Comparison of ENCODE assay signal across 23 mouse cellular contexts in the genomic region with DNA sequence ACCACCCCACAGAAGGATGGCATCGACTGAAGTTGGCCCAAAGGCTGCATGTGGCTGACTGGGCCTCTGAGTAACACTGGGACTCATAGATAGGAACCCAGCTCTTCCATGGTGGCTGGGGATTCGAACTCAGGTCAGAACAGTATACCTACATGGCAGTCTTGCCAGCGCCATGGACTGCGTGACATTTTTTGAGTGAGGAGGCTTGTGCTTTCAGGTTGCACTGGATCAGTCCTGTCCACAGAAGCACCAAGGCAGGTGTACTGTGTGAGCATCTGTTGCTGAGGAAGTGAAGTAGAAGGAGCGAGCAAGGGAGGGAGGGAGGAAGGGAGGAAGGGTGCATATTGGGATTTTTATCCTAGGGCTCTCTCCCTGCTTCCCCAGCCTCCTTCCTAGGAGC.
DNase-seq lines count a peak whose midpoint lies in the region; ATAC-seq lines count a peak whose summit lies in the region.
"Had no signal": no experiment of that assay in that cellular context is flagged by ENCODE, and none has a peak within 500 bp of the region (broad histone marks: within the 10 kb centered on the region; RNA-seq: fewer than 3 reads in every experiment).

No protein-coding gene starts in this region.

- no peak overlapping the region for H3K4me2 ChIP-seq in forebrain, embryonic 16.5 days (ENCODE audit: low read length)
- no peak overlapping the region for H3K4me2 ChIP-seq in hindbrain, embryonic 13.5 days
- H3K4me2 ChIP-seq in hindbrain, embryonic 16.5 days (ENCODE audit: low read length): no peak overlapping the region
- no peak overlapping the region for H3K4me2 ChIP-seq in midbrain, embryonic 15.5 days
- peak overlapping the region; percentile 18; the same call in 1 of the 2 replicates for H3K4me2 ChIP-seq in embryonic facial prominence, embryonic 13.5 days
- H3K4me2 ChIP-seq: hindbrain, embryonic 14.5 days; liver, embryonic 11.5 days; lung, embryonic 15.5 days; midbrain, embryonic 12.5 days; neural tube, embryonic 12.5 days had no signal

- no peak overlapping the region for H3K4me3 ChIP-seq in forebrain, embryonic 10.5 days
- H3K4me3 ChIP-seq in forebrain, embryonic 16.5 days (replicated peaks; ENCODE audit: low read length): no peak overlapping the region
- H3K4me3 ChIP-seq in hindbrain, embryonic 13.5 days: no peak overlapping the region
- no peak overlapping the region for H3K4me3 ChIP-seq in hindbrain, embryonic 16.5 days (ENCODE audit: low read length)
- H3K4me3 ChIP-seq in midbrain, embryonic 15.5 days: no peak overlapping the region
- no peak overlapping the region for H3K4me3 ChIP-seq in midbrain, embryonic 10.5 days
- H3K4me3 ChIP-seq in embryonic facial prominence, embryonic 13.5 days: no peak overlapping the region
- H3K4me3 ChIP-seq: limb, embryonic 13.5 days; lung, embryonic 15.5 days; midbrain, embryonic 12.5 days; neural tube, embryonic 12.5 days had no signal

- no peaks in the 10 kb centered on the region for H3K9me3 ChIP-seq in forebrain, embryonic 10.5 days
- H3K9me3 ChIP-seq in forebrain, embryonic 16.5 days (ENCODE audit: control insufficient read depth, low read length): peaks cover 3% of the 10 kb centered on the region; the same call in 1 of the 2 replicates
- H3K9me3 ChIP-seq in hindbrain, embryonic 13.5 days: 0 out of 2 replicates have a peak, but pooled peaks cover 4% of the 10 kb centered on the region
- H3K9me3 ChIP-seq in hindbrain, embryonic 16.5 days (ENCODE audit: control insufficient read depth, low read length): no peaks in the 10 kb centered on the region
- no peaks in the 10 kb centered on the region for H3K9me3 ChIP-seq in midbrain, embryonic 15.5 days
- no peaks in the 10 kb centered on the region for H3K9me3 ChIP-seq in midbrain, embryonic 10.5 days (replicated peaks)
- H3K9me3 ChIP-seq in embryonic facial prominence, embryonic 13.5 days: no peaks in the 10 kb centered on the region
- H3K9me3 ChIP-seq: limb, embryonic 13.5 days; midbrain, embryonic 12.5 days; neural tube, embryonic 12.5 days had no signal

- no peak for ATAC-seq in forebrain, embryonic 16.5 days
- ATAC-seq in hindbrain, embryonic 13.5 days (ENCODE audit: low FRiP score): 0 out of 2 replicates have a peak, but pooled peaks have one; percentile 28
- ATAC-seq in hindbrain, embryonic 16.5 days: no peak
- ATAC-seq in midbrain, embryonic 15.5 days (replicated peaks): peak; percentile 14; the same call in 1 of the 2 replicates
- ATAC-seq in embryonic facial prominence, embryonic 13.5 days (ENCODE audit: insufficient number of reproducible peaks, insufficient read depth, low FRiP score, low TSS enrichment, low read depth): no peak

- H3K36me3 ChIP-seq in forebrain, embryonic 10.5 days (replicated peaks): no peaks in the 10 kb centered on the region
- H3K36me3 ChIP-seq in forebrain, embryonic 16.5 days (ENCODE audit: control insufficient read depth, insufficient read depth): no peaks in the 10 kb centered on the region
- H3K36me3 ChIP-seq in hindbrain, embryonic 13.5 days: no peaks in the 10 kb centered on the region
- H3K36me3 ChIP-seq in hindbrain, embryonic 16.5 days (ENCODE audit: control insufficient read depth, insufficient read depth, low read length): no peaks in the 10 kb centered on the region
- H3K36me3 ChIP-seq in midbrain, embryonic 15.5 days (replicated peaks): no peaks in the 10 kb centered on the region
- no peaks in the 10 kb centered on the region for H3K36me3 ChIP-seq in midbrain, embryonic 10.5 days
- no peaks in the 10 kb centered on the region for H3K36me3 ChIP-seq in embryonic facial prominence, embryonic 13.5 days
- H3K36me3 ChIP-seq: G1E; limb, embryonic 13.5 days; lung, embryonic 15.5 days; midbrain, embryonic 12.5 days; neural tube, embryonic 12.5 days had no signal

- H3K9ac ChIP-seq in forebrain, embryonic 16.5 days (replicated peaks; ENCODE audit: low read depth, low read length): no peak overlapping the region
- no peak overlapping the region for H3K9ac ChIP-seq in hindbrain, embryonic 13.5 days
- H3K9ac ChIP-seq in hindbrain, embryonic 16.5 days (ENCODE audit: low read depth, low read length): no peak overlapping the region
- H3K9ac ChIP-seq in midbrain, embryonic 15.5 days: no peak overlapping the region
- H3K9ac ChIP-seq in embryonic facial prominence, embryonic 13.5 days: no peak overlapping the region
- H3K9ac ChIP-seq: hindbrain, embryonic 14.5 days; limb, embryonic 13.5 days; lung, embryonic 15.5 days; midbrain, embryonic 12.5 days; neural tube, embryonic 12.5 days had no signal

- no peak for DNase-seq in forebrain, embryonic 10.5 days (ENCODE audit: extremely low spot score, low spot score)
- no peak for DNase-seq in midbrain, embryonic 10.5 days (ENCODE audit: low spot score)
- DNase-seq: adrenal gland, adult 8-10 months; cerebellum, adult 2 months; cerebellum, postnatal 14 days; gastrocnemius, postnatal 14 days; heart, postnatal 14 days; kidney, adult 9 months; kidney, postnatal 14 days; right cerebral cortex, postnatal 14 days; thymus, postnatal 4 days had no signal

- H3K27ac ChIP-seq in forebrain, embryonic 10.5 days: peak overlapping the region; percentile 71
- no peak overlapping the region for H3K27ac ChIP-seq in forebrain, embryonic 16.5 days (ENCODE audit: low read length)
- 0 out of 2 replicates have a peak overlapping the region, but pooled peaks have one; percentile 4 for H3K27ac ChIP-seq in hindbrain, embryonic 13.5 days
- no peak overlapping the region for H3K27ac ChIP-seq in hindbrain, embryonic 16.5 days (ENCODE audit: low read depth, low read length)
- peak overlapping the region; percentile 9; the same call in 1 of the 2 replicates for H3K27ac ChIP-seq in midbrain, embryonic 15.5 days
- H3K27ac ChIP-seq in midbrain, embryonic 10.5 days (replicated peaks): no peak overlapping the region
- H3K27ac ChIP-seq in embryonic facial prominence, embryonic 13.5 days: no peak overlapping the region
- H3K27ac ChIP-seq: hindbrain, embryonic 14.5 days; limb, embryonic 13.5 days; lung, embryonic 15.5 days; midbrain, embryonic 12.5 days; neural tube, embryonic 12.5 days had no signal

- H3K4me1 ChIP-seq in forebrain, embryonic 10.5 days: peaks cover 22% of the 10 kb centered on the region
- H3K4me1 ChIP-seq in forebrain, embryonic 16.5 days (replicated peaks; ENCODE audit: control insufficient read depth, insufficient read depth, low read length): 0 out of 2 replicates have a peak, but pooled peaks cover 4% of the 10 kb centered on the region
- H3K4me1 ChIP-seq in hindbrain, embryonic 13.5 days (replicated peaks): peaks cover 17% of the 10 kb centered on the region
- H3K4me1 ChIP-seq in hindbrain, embryonic 16.5 days (ENCODE audit: control insufficient read depth, insufficient read depth, low read depth, low read length): no peaks in the 10 kb centered on the region; the same call in 1 of the 2 replicates
- peaks cover 6% of the 10 kb centered on the region; the same call in 1 of the 2 replicates for H3K4me1 ChIP-seq in midbrain, embryonic 15.5 days
- H3K4me1 ChIP-seq in midbrain, embryonic 10.5 days: peaks cover 10% of the 10 kb centered on the region
- peaks cover 6% of the 10 kb centered on the region for H3K4me1 ChIP-seq in embryonic facial prominence, embryonic 13.5 days
- H3K4me1 ChIP-seq: lung, embryonic 15.5 days had no signal

- 79% methylated on average over 5 of the region's 5 CpGs for WGBS in forebrain, embryonic 10.5 days
- WGBS in forebrain, embryonic 16.5 days: 70% methylated on average over 5 of the region's 5 CpGs
- WGBS in hindbrain, embryonic 13.5 days: 91% methylated on average over 5 of the region's 5 CpGs
- 79% methylated on average over 5 of the region's 5 CpGs for whole genome bisulfite sequencing in hindbrain, embryonic 16.5 days
- WGBS in midbrain, embryonic 15.5 days: 85% methylated on average over 5 of the region's 5 CpGs
- WGBS in midbrain, embryonic 10.5 days: 81% methylated on average over 5 of the region's 5 CpGs
- 79% methylated on average over 5 of the region's 5 CpGs for WGBS in embryonic facial prominence, embryonic 13.5 days

- H3K27me3 ChIP-seq in forebrain, embryonic 10.5 days (ENCODE audit: poor library complexity, severe bottlenecking): peaks cover 55% of the 10 kb centered on the region
- no peaks in the 10 kb centered on the region for H3K27me3 ChIP-seq in forebrain, embryonic 16.5 days (replicated peaks; ENCODE audit: control insufficient read depth, insufficient read depth, low read length)
- 0 out of 2 replicates have a peak, but pooled peaks cover 6% of the 10 kb centered on the region for H3K27me3 ChIP-seq in hindbrain, embryonic 13.5 days
- H3K27me3 ChIP-seq in hindbrain, embryonic 16.5 days (replicated peaks; ENCODE audit: control insufficient read depth, insufficient read depth, low read length): no peaks in the 10 kb centered on the region
- H3K27me3 ChIP-seq in midbrain, embryonic 15.5 days (replicated peaks): no peaks in the 10 kb centered on the region
- peaks cover 43% of the 10 kb centered on the region for H3K27me3 ChIP-seq in midbrain, embryonic 10.5 days (ENCODE audit: low read depth, poor library complexity, severe bottlenecking)
- H3K27me3 ChIP-seq in embryonic facial prominence, embryonic 13.5 days: peaks cover 17% of the 10 kb centered on the region
- H3K27me3 ChIP-seq: lung, embryonic 15.5 days had no signal

Comparison
In these comparisons a context has a peak if more than half of its experiments do, and no peak if none do; other contexts are left out.
1. H3K27ac ChIP-seq: peak in forebrain, embryonic 10.5 days (single experiment), hindbrain, embryonic 13.5 days (single experiment) and midbrain, embryonic 15.5 days (single experiment); none in forebrain, embryonic 16.5 days (single experiment), hindbrain, embryonic 16.5 days (single experiment), midbrain, embryonic 10.5 days (single experiment) and embryonic facial prominence, embryonic 13.5 days (single experiment).
2. ATAC-seq: peak in hindbrain, embryonic 13.5 days (single experiment) and midbrain, embryonic 15.5 days (single experiment); none in forebrain, embryonic 16.5 days (single experiment), hindbrain, embryonic 16.5 days (single experiment) and embryonic facial prominence, embryonic 13.5 days (single experiment).